Mouse (Mus musculus): ENCODE data around the gene Nrp1.

- TF ChIP-seq CTCF (IDR thresholded peaks at IDR 0.05) (no peak), EP300 (IDR thresholded peaks at IDR 0.05) (no peak)
Observed at GRCm38 (mm10) chr8:128463162-128463561, 104.8 kb downstream of the Nrp1 start.
